In the genomic region with DNA sequence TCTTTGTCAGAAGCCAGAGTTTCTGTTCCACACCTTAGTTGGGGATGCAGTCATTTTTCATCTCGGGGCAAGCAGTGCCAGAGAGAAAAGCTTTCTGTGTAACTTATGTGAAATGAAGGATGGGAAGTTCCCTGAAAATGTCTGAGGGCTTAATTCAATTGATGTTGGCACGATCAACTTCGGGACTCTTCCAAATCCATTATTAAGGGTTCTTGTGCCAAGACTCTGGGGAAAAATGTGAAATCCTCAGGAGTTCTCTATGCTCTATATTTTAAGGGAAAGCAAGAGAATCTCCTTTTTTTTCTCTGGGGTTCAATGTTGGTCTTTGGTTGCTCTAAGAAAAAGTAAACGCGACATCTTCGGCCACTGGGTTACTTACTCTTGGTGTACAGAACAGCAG, we compare ENCODE assay signal across 28 mouse cellular contexts.
"Had no signal": no experiment of that assay in that cellular context is flagged by ENCODE, and none has a peak within 500 bp of the region (broad histone marks: within the 10 kb centered on the region; RNA-seq: fewer than 3 reads in every experiment).

No protein-coding gene starts in this region.

- H3K27ac ChIP-seq: embryonic facial prominence, embryonic 10.5 days; embryonic facial prominence, embryonic 12.5 days; embryonic facial prominence, embryonic 13.5 days; embryonic facial prominence, embryonic 15.5 days; forebrain, embryonic 10.5 days; forebrain, embryonic 12.5 days; forebrain, embryonic 13.5 days; forebrain, embryonic 15.5 days; gastrocnemius, adult 2 months; heart, adult 2 months had no signal

- H3K36me3 ChIP-seq: embryonic facial prominence, embryonic 10.5 days; embryonic facial prominence, embryonic 12.5 days; embryonic facial prominence, embryonic 13.5 days; embryonic facial prominence, embryonic 15.5 days; forebrain, embryonic 10.5 days; forebrain, embryonic 12.5 days; forebrain, embryonic 15.5 days had no signal

- H3K9me3 ChIP-seq: embryonic facial prominence, embryonic 10.5 days; embryonic facial prominence, embryonic 12.5 days; embryonic facial prominence, embryonic 13.5 days; embryonic facial prominence, embryonic 15.5 days; forebrain, embryonic 10.5 days; forebrain, embryonic 12.5 days; forebrain, embryonic 13.5 days; forebrain, embryonic 15.5 days had no signal

- H3K27me3 ChIP-seq: embryonic facial prominence, embryonic 12.5 days; embryonic facial prominence, embryonic 13.5 days; embryonic facial prominence, embryonic 15.5 days; forebrain, embryonic 12.5 days; forebrain, embryonic 13.5 days; forebrain, embryonic 15.5 days had no signal

- ATAC-seq: forebrain, embryonic 13.5 days; forebrain, embryonic 14.5 days; forebrain, embryonic 15.5 days; forebrain, embryonic 16.5 days; forebrain, postnatal 0 days had no signal

- H3K4me2 ChIP-seq: embryonic facial prominence, embryonic 12.5 days; embryonic facial prominence, embryonic 13.5 days; embryonic facial prominence, embryonic 15.5 days; forebrain, embryonic 12.5 days; forebrain, embryonic 13.5 days; forebrain, embryonic 15.5 days had no signal

- H3K4me1 ChIP-seq: embryonic facial prominence, embryonic 12.5 days; embryonic facial prominence, embryonic 13.5 days; embryonic facial prominence, embryonic 15.5 days; forebrain, embryonic 10.5 days; forebrain, embryonic 12.5 days; forebrain, embryonic 13.5 days; forebrain, embryonic 15.5 days had no signal

- H3K4me3 ChIP-seq: embryonic facial prominence, embryonic 10.5 days; embryonic facial prominence, embryonic 12.5 days; embryonic facial prominence, embryonic 13.5 days; embryonic facial prominence, embryonic 15.5 days; erythroblast, embryonic 14.5 days; forebrain, embryonic 10.5 days; forebrain, embryonic 12.5 days; forebrain, embryonic 13.5 days; forebrain, embryonic 15.5 days; gastrocnemius, adult 2 months; heart, adult 2 months had no signal

- H3K9ac ChIP-seq: embryonic facial prominence, embryonic 12.5 days; embryonic facial prominence, embryonic 13.5 days; embryonic facial prominence, embryonic 15.5 days; forebrain, embryonic 12.5 days; forebrain, embryonic 13.5 days; forebrain, embryonic 15.5 days; forebrain, postnatal 0 days had no signal

- DNase-seq: cerebellum, adult 8-10 months; cerebellum, adult 9-10 months; cerebellum, adult 9-11 months; cerebellum, postnatal 10 days; cerebellum, postnatal 14 days; cerebellum, postnatal 25 days; cerebellum, postnatal 36 days; embryo, embryonic 11 days; forebrain, postnatal 0 days; gastrocnemius, adult 2 months; gastrocnemius, postnatal 10 days; gastrocnemius, postnatal 14 days; gastrocnemius, postnatal 25 days; gastrocnemius, postnatal 36 days; heart, adult 11 months; heart, adult 18-20 months; heart, adult 2 months had no signal
